Mouse (Mus musculus) mesoderm, embryonic 11.5 days (tissue): ENCODE results near the gene Tmem198.

Source experiments
- DNase-seq: peaks from one replicate; pipeline ENCODE4 v3.0.0-alpha.2; 2012; ENCODE audit warnings: low read depth, low spot score

The Tmem198 gene

DNA sequence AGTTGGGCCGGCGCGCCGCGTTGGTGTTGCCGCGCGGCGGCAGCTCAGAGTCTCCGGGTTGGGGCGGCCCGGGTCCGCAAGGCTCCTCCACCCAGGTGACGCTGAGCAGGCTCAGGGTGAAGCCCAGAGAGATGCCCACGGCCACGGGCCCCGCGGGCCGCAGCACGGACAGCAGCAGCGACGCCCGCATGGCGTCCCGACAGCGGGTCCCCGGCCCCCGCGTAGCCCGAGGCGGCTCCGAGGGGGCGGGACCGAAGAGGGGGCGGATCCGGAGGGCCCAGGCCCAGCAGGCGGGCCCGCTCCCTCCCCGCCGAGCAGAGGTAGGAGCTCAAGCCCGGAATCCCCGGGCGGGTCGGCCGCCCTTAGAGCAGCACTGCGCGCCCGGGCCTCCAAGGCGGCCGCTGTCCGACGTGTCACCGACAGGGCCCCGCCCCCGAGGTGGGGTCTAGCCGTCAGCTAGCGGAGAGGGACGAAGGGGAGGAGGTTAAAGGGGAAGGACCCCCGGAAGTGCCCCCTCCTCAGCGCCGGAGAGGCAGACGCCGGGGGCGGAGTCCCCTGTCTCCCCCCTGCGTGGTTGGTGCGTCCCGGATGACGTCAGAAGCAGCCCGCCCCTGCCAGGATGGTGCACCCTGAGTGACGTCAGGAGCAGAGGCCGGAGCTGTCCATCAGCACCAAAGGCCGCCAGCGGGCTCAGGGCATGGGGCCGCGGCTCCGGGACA is at the start of gene Tmem198, which contains the start of gene Chpf:
Tmem198 (plus strand) TSS at position 617 of the 719 bp plus-strand sequence.
Chpf (minus strand) TSS at position 392 of the 719 bp plus-strand sequence.
- DNase-seq = peak; percentile 98

DNA sequence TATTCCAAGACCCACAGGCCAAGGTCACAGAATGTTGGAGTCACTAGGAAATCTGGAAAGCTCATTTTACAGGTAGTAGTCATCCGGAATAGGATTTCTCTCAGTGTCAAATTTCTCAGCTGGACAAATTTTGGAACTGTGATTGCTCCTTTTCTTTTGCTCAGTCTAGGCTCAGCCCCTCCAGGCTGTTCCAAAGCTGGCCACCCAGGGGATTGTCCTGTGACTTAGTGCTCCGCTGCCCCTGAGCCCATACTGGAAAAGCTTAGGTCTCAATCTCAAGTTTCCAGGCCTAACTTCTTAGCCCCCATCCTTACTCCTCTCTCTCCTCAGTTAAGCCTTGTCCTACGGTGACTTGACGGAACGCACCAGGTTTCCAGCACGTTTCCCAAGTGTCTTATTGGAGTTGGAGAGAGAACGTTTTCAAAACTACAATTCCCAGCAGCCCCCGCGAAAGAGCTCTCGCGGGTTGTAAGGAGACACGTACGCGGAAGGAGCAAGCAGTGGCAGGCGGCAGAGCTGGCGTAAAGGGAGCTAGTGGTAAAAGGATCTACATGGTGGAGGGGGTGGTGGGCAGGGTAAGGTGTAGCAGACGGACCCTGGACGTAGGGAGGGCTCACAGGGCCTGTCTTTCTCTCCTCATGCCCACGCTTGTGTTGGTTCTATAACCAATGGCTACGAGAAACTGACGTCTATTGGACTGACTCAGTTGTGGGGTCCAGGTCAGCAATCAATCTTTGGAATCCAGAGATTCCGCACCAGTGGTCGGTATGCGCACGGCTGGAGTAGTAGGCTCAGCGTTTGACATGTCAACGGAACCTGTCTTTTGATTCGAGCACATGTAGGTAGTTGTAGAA is 43.6 kb upstream of the Tmem198 start, which contains the start of gene Gmppa:
Gmppa (plus strand) TSS at position 456 of the 854 bp plus-strand sequence.
- peak; percentile 89 for DNase-seq

DNA sequence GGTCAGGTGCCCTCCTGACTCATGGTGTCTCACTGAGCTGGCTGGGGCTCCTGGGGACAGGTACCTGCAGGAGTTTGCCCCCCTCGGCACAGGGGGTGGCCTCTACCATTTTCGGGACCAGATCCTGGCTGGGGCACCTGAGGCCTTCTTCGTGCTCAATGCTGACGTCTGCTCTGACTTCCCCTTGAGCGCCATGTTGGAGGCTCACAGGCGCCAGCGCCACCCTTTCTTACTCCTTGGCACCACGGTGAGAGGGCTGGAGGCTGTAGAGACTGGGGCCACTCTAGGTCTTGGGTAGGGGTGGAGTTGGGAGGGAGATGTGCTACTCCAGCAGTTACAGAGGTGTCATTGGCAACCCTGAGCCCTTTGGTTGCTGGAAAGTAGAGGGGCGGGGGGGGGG is 40.5 kb upstream of the Tmem198 start:
- no peak for DNase-seq

GRCm38 (mm10) chr1:75440661-75441060 is 38.7 kb upstream of the Tmem198 start:
- DNase-seq = no peak

GRCm38 (mm10) chr1:75441471-75441996 is 37.8 kb upstream of the Tmem198 start:
- DNase-seq = no peak

- no peak for DNase-seq
Observed at GRCm38 (mm10) chr1:75442171-75442570, 37.2 kb upstream of the Tmem198 start.

- DNase-seq = no peak
Observed at GRCm38 (mm10) chr1:75442811-75443210, 36.5 kb upstream of the Tmem198 start.

GRCm38 (mm10) chr1:75443247-75444024 is 35.9 kb upstream of the Tmem198 start:
- DNase-seq = no peak

GRCm38 (mm10) chr1:75444208-75444607 is 35.1 kb upstream of the Tmem198 start:
- DNase-seq = no peak

- DNase-seq = no peak
Observed at GRCm38 (mm10) chr1:75445141-75445701, 34.1 kb upstream of the Tmem198 start.

- DNase-seq = peak; percentile 87
Observed at GRCm38 (mm10) chr1:75445751-75446611, 33.4 kb upstream of the Tmem198 start.

- peak; percentile 77 for DNase-seq
Observed at GRCm38 (mm10) chr1:75446656-75447055, 32.7 kb upstream of the Tmem198 start.

DNA sequence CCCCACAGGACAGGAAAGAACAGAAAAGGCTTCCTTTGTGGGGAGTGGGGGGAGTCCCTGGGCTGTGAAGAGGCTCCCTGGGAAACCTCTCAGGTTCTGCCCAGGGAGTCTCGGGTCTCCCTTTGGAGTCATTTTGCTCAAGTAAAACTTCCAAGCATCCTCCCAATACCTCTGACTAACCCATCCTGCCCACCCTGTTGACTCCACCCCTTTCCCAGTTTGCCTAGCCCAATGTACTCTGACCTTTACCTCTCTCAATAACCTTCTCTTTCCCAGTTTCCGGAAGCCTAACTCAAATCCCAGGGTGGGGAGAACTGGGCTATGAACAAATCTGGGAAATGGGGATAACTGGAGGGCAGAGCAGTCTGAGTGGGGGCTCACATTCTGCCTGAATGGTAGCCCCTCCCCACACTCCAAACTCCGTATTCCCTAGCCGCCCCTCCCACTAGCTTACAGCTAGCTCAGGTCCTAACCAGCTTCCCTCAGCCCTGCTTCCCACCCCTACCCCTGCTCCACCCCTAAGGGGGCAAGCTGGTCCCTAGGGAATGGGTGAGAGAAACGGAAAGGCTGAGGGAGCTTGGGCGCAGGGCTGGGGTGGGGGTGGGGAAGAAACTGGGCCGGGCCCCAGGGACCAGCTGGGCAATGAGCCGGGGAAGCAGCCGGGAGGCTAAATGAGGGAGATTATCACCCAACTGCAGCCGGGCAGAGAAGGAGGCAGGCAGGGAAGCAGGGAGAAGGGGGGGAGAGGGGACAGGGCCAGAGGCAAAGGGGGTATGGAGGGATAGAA is 31.9 kb upstream of the Tmem198 start:
- DNase-seq = no peak

DNA sequence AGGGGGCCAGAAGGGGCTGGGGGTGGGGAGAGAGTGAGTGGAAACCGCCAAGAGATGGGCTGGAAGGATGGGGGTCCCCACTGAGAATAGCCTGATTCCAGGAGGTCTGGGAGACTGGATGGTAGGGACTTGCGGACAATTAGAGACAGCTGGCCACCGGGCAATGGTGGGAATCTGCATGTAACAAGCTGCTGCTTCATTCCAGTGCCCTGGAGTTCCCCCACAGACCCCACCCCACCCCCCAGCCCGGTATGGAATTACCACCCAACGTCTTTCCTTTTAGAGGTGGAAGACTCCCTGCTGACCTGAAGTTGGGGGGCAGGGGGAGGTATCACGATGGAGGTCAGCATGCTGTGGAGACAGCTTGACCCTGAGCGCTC is 31.3 kb upstream of the Tmem198 start:
- DNase-seq = no peak

GRCm38 (mm10) chr1:75448937-75449336 is 30.4 kb upstream of the Tmem198 start:
- no peak for DNase-seq

DNA sequence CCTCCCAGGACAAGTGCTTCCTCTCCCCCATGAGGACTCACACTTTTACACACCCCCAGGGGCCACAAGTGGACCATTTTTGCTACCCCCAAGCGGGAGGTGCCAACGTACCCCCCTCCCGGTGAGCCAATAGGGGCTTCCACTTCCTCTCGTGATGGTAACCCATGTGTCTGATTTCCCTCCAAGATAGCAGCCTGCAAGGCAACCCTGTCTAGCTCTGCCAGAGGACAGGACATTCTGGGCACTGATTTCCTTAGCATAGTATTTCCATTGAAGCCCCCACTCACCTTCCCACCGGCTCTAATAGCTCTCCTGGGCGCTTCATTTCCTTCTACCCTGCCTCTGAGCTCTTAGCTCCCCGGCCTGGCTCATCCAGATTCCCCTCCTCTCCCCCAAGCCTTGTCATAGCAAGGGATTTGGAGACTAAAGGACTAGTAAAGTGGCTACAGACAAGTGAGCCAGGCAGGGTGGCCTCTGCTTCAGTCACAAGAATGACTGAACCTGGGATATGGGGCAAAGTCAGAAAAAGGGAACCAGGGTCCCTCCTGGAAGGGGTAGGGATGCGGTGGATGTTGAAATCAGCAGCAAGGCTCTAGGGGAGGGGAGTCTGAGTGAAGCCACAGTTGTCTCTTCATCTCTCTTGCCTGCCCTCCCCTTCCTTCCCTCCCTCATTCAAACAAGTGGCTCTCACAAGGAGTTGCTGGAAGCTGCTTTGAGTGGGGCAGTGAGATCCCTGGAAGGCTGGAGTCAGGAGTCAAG is 29.8 kb upstream of the Tmem198 start:
- no peak for DNase-seq

- no peak for DNase-seq
Observed at GRCm38 (mm10) chr1:75450314-75451005, 28.9 kb upstream of the Tmem198 start, which contains the start of gene Asic4. Gene Asic4, plus strand, starts transcription at chr1:75450436.

DNA sequence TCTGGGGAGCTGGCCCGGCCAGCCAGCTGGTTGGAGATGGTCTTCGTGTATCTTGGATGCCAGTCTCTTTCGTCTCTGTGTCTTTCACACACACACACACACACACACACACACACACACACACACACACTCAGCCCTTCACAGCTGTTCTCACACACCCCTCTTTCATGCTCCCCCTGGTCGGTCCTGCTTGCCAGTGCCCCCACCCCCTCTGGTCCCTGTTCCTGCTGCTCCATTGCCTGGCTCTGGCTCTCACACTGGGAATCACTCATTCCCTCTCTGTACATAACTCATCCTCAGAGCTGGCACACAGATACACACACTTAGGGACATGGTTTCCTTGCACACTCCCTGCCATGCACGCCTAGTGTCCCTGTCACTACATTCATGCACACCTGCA is 27.4 kb upstream of the Tmem198 start:
- DNase-seq = no peak
